Mouse (Mus musculus) spleen, adult 2 months (tissue): ENCODE measurements around the gene Pcgf2.

Source experiments
- CTCF ChIP-seq: fragments of 200-500 bp; IDR thresholded peaks from 2 replicates; pipeline ENCODE4 v1.5.1; 2011; ENCODE audit warnings: mild to moderate bottlenecking, inconsistent platforms; ENCODE audit not compliant: insufficient read depth, insufficient read length, insufficient replicate concordance; ENCODE audit errors: extremely low read depth
- POLR2A ChIP-seq: fragments of 200-500 bp; IDR thresholded peaks from 2 replicates; pipeline ENCODE4 v1.6.1; 2011; ENCODE audit warnings: low read depth, low read length, inconsistent platforms

DNA sequence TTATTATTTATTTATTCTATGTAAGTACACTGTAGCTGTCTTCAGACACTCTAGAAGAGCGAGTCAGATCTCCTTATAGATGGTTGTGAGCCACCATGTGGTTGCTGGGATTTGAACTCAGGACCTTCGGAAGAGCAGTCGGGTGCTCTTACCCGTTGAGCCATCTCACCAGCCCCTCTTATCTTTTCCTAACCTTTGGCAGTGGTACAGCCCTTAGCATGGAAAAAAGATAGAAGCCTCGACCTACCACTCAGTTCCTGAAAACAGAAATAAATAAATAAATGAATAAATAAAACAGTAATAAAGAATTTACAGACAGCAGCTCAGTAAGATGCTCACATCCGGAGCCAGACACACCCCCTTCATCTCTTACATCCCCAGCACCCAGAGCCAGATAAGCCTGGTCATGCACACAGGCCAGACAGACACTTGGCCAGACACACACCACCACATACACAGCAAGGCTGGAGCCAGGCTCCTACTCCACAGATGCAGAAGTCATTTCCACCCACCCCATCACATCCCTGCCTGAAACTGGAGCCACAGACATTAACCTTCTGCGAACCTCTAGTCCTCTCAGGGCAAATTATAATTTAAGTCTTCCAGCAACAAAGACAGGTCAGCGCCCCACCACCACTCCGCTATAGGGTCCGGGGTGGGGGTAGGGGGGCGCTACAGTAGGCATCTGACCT lies 3.0 kb downstream of the Pcgf2 start:
- TF ChIP-seq CTCF, result no peak
- no peak for TF ChIP-seq POLR2A
